Mouse (Mus musculus): Measurements from ENCODE around the gene Cyp26b1.
"Not testable (repeated sequence)": the region's sequence is repeated elsewhere in the genome, so short reads cannot be mapped to it uniquely, and the experiment has no call there.

The Cyp26b1 gene

DNA sequence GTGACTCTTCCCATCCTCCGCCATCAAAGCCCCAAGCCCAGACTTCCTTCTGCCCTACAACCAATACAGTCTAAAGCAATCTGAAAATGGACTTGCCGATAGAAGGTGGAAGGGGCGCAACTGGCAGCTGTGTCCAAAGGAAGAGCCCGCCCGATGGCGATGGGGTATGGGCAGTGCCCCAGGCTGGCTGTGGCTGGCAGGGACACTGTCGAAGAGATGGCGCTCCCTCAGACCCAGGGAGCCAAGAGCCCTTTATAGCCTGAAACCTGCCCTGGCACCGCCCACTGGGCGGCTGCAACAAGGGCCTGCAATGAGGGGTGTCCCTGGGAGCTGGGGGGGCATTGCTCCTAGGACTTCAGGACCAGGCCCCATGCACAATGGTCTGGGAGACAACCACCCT, at the start of gene Cyp26b1:
Gene Cyp26b1 (minus strand): TSS at position 216 of the 400 bp plus-strand sequence.
- DNase-seq (ENCODE audit: low read depth, low spot score): no peak

DNA sequence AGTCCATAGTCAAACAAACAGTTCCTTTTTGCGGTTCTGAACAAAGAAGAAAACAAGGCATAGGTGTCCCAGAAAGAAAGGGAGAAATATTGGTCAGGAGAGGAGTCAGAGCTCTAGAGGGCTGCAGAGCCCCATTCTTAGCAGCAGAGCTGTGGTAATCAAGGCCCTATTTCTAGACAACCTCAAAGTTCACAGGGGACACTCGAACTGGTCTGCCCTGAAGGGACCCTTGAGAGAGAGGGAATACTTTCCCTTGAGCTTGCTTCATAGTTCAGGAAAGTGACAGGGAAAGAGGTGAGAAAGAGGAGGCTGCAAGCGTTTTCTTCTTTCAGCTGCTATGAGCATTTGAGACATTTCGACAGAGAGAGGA, 47.3 kb upstream of the Cyp26b1 start:
- DNase-seq (ENCODE audit: low read depth, low spot score): no peak

DNA sequence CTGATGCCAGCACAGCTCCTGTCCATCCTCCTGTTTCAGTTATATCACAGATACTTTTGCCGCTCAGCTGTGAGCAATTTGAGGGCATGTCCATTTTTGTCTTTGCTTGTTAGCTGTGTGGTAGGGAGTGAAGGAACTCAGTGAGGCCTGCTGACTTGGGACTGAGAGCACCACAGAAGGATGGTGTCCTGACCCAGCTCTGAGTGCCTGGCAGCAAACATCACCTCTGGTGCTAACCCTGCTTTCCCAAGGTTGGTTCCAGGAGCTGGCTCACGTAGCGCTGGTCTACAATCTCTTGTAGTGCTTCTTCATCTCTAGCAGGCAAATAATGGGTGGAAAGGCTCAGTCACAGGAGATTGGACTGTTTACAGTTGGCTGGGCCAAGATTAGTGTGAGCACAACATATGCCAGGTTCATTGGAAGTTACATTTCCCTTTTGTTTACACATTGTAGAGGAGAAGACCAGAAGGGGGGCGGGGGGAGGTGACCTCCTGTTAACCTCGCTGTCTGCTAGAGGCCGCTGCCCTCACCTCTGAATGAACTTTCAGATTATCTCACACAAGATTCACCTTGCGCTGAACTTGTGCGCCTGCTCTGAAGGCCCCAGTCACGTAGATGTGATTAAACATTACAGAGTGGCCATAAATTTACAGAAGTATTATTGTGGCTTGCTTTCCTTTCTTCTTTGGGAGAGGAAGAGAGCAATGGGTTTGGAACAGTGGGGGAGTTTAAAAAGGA, 46.8 kb upstream of the Cyp26b1 start:
- no peak for DNase-seq (ENCODE audit: low read depth, low spot score)

DNA sequence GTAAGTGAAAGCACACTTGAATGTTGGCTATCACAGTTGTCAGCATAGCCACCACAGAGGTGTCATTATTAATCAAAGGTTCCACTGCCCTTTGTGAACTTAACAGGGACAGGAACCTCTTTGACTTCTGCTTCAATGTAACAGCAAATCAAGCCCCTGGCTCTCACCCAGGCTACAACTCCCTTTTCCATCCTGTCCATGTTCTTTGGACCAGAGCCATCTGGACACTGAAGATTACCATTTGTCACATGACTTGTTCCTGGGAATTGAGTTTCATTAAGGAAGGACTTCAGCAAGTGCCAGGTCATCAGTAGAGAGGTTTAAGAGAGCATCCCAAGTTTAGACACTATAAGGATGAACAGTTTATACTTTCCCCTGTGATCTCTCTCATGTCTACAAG, 44.5 kb upstream of the Cyp26b1 start:
- peak; percentile 23 for DNase-seq (ENCODE audit: low read depth, low spot score)

DNA sequence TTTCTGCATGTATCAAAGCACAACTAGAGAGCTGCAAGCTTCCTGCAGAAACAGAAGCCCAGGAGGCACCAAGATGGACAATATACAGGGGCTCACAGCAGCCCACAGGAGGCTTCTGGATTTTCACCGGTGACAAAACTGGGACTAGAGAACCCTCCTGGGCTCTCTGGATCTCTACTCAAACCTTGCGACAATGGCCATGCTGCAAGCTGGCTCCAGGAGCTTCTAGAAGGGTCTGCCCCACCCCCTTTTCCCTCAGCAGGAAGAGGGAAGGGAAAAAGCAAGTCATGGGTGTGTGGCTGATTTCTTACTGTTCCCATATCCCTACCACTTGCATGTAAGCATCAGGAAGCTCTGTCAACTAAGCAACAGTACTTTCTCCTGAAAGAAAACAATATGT, 37.9 kb upstream of the Cyp26b1 start:
- no peak for DNase-seq (ENCODE audit: low read depth, low spot score)

DNA sequence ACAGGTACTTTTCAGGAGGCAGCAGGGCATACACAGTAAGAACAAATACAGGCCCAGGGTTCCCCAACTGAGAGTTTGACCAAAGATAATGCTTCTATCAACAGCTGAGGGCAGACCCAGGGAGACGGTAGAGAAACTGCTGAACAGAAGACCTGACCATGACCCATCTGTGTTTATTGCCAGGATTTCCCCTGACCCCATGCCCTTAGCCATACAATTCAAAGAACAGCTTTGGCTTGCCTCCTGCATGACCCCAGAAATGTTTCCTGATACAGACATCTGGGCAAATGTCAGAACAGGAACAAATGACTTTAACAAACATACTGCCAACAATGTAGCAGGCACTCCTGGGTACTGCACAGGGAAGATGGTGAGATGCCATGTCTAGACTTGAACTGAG, 36.6 kb upstream of the Cyp26b1 start:
- no peak for DNase-seq (ENCODE audit: low read depth, low spot score)

DNA sequence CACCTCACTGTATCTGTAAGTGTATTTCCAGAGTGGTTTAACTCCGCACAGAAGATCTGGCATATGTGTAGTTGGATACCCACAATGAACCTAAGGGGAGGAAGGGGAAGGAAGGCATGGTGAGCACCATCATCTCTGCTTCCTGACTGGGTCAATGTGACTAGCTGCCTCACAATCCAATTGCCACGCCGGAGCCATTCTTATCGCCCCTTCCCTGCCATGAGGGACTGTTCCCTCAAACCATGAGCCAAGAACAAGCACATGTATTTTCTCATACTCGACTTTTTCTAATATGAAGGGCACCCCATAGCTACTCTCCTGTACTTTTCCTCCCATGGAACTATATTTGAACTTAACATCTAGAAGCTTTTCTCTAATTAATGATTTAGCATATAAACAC, 35.1 kb upstream of the Cyp26b1 start:
- no peak for DNase-seq (ENCODE audit: low read depth, low spot score)

DNA sequence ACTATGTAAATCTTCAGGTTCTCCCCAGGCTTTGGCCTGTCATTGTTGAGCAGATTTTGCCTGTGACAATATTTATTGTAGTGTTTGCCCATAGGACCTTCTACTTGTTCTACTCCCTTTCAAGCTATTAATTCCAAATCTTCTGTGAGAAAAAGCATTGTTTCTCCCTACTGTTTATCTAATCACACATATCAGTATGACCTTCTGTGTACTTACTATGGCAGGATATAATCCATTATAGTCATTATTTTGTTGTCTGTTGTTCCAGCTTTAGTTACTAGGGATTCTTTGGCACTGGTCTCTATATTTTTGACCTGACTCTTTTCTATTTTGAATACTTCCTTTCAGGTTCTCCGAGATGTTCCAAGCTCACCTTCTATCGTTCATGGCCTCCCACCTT, 32.7 kb upstream of the Cyp26b1 start:
- no peak for DNase-seq (ENCODE audit: low read depth, low spot score)

DNA sequence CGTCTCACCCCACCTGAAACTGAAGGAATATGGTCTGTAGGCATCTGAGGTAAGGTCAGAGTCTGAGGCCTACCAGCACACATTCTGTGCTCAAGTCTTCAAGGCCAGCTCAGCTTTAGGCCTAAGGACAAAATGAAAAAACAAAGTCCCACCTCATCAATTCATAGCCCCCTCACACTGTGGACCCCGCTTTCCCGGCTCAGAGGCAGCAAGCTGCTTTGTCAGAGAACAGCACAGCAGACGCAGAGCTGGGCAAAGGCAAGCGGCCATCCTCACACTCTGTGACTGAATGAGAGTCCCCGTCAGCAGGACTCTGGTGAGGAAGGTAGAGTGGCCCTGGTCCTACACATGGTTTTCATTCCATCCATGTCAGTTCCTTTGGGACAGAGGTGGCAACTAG, 25.5 kb upstream of the Cyp26b1 start:
- DNase-seq (ENCODE audit: low read depth, low spot score): no peak

DNA sequence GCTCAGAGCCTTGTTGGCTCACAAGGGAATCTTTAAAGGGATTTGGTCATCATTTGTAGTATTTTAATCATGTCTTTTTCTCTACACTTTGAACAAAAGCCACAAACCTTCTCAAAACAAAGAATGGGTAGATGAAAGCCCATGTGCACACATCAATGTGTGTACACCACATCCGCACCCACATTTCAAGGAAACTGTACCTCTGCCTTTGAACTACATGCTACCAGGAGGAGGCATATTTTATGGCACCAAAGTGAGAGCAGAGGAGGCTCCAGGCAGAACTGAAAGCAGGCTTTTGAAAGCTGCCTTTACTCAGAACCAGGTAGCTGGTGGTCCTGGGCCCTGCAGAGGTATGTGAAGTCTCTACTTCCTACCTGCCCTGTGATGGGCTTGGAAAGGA, 23.3 kb upstream of the Cyp26b1 start:
- DNase-seq (ENCODE audit: low read depth, low spot score): no peak

DNA sequence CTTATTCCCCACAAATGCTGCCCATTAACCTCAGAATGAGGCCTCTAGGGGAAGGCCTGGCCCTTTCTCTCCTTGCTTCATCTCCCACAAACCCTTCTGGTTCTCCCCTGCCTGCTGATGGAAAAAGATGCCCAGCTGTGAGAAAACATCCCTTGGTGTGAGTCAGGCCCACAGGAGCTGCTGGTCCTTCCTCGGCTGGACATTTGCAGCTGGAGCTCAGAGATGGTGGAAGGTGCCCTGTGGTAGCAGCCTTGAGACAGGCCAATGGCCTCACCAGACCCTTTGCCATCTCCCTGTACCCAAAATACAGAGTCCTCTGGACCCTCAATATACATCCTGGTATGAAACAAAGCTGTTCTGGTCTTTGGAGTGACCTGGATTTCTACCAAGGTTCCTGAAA, 22.9 kb upstream of the Cyp26b1 start:
- no peak for DNase-seq (ENCODE audit: low read depth, low spot score)

DNA sequence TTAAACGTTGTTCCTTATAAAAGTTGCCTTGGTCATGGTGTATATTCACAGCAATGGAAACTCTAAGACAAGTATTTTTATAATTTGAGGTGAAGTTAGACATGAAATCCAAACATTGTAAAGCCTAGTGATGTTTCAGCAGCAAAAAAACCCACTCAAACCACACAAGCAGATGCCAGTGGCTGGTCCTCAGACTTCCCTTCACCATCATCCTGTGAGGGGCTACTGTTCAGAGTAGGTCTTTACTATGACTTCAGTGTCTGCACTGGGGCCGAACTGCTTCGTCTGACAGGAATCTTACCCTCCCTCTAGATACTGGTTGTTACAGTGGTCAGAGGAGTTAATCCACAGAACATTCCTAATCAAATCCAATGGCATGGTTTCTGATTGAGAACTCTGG, 19.9 kb upstream of the Cyp26b1 start:
- DNase-seq (ENCODE audit: low read depth, low spot score): no peak

DNA sequence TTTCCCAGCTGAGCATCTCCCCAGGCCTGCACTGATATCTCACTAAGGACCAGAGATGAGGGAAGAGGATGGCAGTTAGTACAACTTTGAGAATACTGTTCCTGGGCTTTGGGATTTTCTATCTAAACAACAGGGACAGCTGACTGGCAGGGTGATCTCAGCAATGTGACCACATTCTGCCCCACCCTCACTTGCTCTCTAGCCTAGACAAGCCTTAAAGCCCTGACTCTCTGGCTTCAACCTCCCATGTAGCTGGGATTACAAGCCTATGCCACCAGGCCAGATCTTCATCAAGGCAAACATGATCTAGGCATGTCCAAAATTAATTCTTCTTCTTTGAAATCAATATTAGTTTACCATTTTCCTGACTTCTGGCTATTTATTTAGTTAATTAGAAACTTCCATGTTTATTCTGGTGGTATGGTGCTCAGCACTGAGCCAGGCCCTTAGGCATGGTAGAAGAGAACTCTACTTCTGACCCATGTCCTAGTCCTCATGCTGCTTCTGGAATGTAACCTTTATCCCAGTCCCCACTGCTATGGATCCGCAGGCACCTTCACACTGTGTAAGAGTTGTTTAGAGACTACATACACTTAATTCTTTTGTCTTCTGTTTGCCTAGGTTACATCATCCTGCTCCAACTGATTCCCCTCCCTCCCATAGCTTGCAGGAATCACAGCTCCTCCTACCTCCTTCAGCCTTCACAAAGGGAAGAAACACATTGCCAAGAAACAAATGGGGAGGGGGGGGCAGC, 7.6 kb upstream of the Cyp26b1 start:
- peak; percentile 71 for DNase-seq (ENCODE audit: low read depth, low spot score)

DNA sequence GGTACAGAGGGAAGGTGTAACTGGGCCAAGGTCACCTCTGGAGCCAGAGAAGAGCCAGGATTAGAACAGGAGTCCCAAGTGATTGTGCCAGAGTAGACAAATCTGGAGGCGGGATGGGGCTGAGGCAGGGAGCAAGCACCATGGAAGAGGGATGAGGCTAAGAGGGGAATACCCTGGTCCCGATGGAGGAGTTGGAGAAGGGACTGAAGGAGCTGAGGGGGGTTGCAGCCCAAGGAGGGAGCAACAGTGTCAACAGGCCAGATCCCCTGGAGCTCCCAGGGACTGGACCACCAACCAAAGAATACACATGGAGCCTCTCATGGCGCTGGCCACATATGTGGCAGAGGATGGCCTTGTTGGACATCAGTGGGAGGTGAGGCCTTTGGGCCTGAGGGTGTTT, 5.6 kb upstream of the Cyp26b1 start:
- not testable (repeated sequence) for DNase-seq (ENCODE audit: low read depth, low spot score)

DNA sequence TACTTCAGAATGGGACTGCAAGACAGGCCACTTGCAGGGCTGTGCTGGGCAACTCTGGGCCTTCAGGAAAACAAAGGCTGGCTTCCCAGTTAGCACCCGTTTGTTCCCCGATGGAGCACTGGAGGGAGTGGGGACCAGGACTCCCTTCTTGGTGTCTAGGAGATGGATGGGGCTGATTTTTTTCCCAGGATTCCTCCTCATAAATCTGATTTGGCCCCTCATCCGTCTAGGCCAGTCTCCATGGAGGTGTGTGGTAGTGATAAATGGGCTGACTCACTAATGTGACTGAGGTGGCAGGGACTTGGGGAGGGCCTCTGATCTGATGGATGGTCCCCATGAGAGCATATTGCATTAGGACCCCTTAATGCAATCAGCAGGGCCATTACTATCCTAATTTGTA, 5.0 kb upstream of the Cyp26b1 start:
- DNase-seq (ENCODE audit: low read depth, low spot score): no peak

DNA sequence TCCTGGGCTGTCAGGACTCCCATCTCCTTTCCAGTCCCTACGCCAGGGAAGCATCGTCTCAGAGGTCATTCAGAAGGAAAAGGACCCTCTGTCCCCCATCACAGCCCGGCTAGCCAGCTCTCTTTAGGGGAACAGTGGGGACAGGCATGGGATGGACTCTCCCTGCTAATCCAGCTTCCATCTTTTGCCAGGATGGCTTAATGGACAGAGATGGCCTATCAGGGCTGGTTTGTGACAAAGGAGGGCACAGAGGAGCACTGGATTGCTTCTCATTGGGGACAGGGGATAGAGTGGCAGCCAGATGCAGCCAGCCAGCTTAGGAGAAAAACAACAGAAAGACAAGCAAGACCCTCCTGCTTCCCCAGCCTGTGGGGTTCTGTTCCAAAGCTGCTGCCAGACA, 918 bp upstream of the Cyp26b1 start:
- peak; percentile 33 for DNase-seq (ENCODE audit: low read depth, low spot score)

DNA sequence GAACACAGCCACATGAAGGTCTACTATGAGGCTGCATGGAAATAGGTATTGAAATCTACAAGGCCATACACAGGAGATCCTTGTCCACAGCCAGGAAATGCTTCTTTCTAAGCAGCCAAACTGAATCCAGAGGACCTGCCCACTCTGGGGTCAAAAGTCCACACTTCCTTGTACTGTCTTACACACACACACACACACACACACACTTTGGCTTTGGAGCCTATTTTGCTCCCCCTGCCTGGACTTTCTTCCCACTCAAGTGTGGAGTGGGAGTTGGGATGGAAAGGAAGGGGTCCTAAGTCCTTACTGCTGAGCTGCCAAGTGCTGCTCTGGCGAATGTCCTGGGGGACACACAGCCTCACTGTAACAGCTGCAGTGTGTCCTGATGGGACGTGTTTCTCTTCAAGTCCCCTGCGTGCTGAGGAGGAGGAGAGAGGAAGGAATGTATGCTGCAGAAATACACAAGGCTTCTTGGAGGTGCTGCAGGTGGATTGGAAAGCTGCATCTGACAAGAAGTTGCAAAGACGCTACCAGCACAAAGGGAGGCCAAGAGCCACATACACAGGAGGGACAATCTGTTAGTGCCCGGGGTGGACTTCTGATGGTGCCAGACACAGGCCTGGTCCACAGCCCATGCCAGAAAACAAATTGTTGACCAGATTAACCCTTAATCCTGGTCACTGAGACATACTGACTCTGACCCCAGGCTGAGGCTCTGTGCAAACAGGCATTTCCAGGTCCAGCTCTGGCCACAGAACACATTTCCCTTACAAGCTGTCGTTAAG, 2.6 kb downstream of the Cyp26b1 start:
- DNase-seq (ENCODE audit: low read depth, low spot score): no peak

DNA sequence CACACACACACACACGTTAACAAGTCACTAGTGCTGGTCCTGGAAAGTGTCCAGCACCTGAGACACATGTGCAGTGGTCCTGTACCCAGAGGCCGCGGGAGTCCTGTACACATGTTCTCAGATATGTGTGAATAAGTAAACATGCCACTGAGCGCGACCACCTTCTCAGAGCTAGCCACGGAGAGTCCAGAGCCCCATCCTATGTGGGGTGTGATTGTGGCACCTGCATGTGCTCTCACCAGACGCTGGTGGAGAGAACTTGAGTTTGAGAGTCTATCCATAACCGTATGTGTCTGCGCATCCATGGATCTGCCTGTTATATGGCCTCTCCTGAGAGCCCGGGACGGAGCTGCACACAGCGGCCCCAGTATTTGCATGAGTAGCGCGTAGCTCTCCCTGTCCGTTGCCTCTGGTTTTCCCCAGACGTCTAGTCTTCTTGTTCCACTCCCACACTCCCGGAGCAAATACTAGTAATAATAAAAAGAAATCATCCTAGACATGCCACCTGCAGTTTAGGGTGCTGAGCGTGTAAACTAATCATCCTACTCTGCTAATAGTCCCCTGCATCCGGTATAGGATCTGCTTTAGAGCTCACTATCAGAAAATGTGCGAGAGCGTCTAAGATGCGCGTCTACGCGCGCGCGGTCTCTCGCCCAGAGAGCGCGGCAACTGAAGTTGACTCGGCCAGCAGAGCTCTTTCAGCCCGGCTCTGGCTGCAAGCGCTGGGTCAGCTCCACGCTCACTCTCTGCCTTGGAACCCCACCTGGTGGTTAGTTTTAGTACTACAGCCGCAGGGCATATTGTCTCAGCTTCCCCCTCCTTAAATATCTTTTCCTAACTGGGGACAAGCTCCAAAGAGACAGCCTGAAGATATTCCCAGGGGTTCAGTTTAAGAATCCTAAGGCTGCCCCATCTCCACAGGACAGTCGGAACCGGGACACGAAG, 3.7 kb downstream of the Cyp26b1 start:
- DNase-seq (ENCODE audit: low read depth, low spot score): peak; percentile 94

DNA sequence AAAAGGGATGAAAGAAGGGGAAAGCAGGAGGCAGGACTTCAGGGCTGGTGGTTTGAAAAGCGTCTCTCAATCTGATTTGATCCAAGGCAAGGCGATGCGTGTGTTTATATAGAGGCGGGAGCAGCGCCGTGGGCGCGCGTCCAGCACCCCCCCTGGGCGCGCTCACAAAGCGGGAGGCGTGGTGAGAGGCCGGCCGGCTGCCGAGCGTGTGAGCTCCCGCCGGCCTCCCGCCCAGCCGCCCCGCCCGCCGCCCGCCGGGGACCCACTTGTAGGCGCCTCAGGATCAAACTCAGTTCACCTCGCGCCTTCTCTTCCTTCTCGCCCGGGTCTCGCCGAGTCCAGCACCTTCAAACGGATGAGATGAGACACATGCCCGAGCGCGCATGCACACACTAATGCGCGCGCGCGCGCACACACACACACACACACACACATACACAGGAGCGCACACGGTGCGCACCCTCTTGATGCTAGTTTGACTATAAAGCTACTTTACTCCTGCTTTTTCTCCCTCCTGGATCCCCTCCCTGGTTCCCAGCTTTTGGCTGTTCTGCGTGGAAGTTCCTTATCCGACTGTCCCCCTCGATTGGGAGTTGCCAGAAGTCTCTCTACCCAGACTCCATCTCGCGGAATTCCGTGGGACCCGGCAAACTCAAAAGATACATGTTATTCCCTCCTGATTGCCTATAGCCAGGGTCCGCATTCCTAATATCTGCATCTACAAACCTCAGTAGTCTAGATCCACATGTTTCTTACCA, 4.6 kb downstream of the Cyp26b1 start:
- DNase-seq (ENCODE audit: low read depth, low spot score): peak; percentile 56

DNA sequence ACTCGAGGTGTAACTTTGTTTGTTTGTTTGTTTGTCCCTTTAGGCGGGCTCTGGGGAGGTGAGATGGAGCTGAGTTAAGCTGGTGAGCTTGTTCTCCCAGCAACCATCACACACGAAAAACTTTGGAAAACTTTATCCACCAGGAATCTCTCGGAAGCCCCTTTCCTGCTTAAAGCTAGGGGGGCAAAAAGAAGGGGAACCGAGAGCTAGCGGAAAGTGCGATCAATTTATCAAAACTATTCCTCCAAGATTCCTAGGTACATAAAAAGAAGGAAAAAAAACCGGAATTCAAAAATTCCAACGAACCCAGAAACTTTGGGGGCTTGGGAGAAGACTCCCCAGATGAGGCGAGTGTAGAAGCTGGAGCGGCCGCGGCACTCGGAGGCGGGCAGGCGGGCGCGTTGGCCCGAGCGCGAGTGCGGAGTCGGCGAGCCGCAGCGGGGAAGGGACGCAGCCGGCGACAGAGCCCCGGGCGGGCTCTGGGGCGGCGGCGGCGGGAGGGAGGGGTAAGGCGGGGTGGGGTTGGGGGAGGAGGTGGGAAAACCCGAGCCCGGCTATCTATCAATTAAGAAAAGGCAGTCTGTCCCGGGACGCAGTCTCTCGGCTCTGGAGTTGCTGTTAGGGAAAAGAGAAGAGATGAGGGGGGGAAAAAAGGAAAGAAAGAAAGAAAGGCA, 5.3 kb downstream of the Cyp26b1 start:
- peak; percentile 41 for DNase-seq (ENCODE audit: low read depth, low spot score)
